Mouse (Mus musculus): ENCODE data around the gene Kng1. TPM values are rescaled to one million over a fixed set of nuclear protein-coding genes. Genes with fewer than 3 reads are reported as not detected.
"Not testable (repeated sequence)": the region's sequence is repeated elsewhere in the genome, so short reads cannot be mapped to it uniquely, and the experiment has no call there.

The Kng1 gene
- polyA plus RNA-seq, 1 experiment from 2014 or later: not detected

- 84% methylated on average over 8 of the region's 8 CpGs for WGBS
- peak; percentile 79 for ATAC-seq
- H3K36me3 ChIP-seq (ENCODE audit: poor library complexity, severe bottlenecking); H3K4me3 ChIP-seq; H3K9me3 ChIP-seq (replicated peaks); H3K27ac ChIP-seq; H3K9ac ChIP-seq; H3K4me2 ChIP-seq: not testable (repeated sequence)
- Histone ChIP-seq H3K4me1 (peaks cover 11% of the 10 kb centered on the region), H3K27me3 (peaks cover 15% of the 10 kb centered on the region)
Measured at GRCm38 (mm10) chr16:23097290-23098104, 39.8 kb downstream of the Kng1 start.

DNA sequence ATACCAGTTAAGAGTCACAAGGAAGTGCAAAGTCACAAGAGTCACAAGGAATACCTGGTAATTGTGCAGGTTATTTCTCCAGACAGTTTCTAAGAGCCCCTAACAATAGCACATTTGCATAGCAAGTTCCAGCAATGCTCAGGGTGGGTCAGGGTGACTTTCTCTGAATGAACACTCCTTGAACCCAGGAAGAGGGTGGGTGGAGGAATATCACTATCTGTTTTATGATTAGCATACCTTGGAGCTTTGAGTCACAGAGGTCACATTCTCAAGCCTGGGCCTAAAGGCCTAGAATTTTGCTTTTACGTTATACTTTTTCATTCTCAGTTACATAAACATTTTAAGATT lies 40.4 kb downstream of the Kng1 start:
- H3K27ac ChIP-seq; H3K4me3 ChIP-seq; H3K9ac ChIP-seq; H3K4me2 ChIP-seq; H3K36me3 ChIP-seq (ENCODE audit: poor library complexity, severe bottlenecking); ATAC-seq; H3K9me3 ChIP-seq (replicated peaks): not testable (repeated sequence)
- Histone ChIP-seq H3K27me3 (peaks cover 21% of the 10 kb centered on the region), H3K4me1 (peaks cover 16% of the 10 kb centered on the region)
- 100% methylated on average over 1 of the region's 1 CpGs for WGBS

GRCm38 (mm10) chr16:23099632-23100031 lies 42.0 kb downstream of the Kng1 start:
- Histone ChIP-seq H3K27ac (no peak overlapping the region), H3K36me3 (ENCODE audit: poor library complexity, severe bottlenecking) (no peaks in the 10 kb centered on the region), H3K27me3 (peaks cover 21% of the 10 kb centered on the region), H3K9me3 (replicated peaks) (no peaks in the 10 kb centered on the region), H3K4me2 (peak overlapping the region; percentile 62), H3K4me3 (peak overlapping the region; percentile 35), H3K4me1 (peaks cover 16% of the 10 kb centered on the region), H3K9ac (peak overlapping the region; percentile 58)
- 6% methylated on average over 12 of the region's 12 CpGs for WGBS
- ATAC-seq: no peak

DNA sequence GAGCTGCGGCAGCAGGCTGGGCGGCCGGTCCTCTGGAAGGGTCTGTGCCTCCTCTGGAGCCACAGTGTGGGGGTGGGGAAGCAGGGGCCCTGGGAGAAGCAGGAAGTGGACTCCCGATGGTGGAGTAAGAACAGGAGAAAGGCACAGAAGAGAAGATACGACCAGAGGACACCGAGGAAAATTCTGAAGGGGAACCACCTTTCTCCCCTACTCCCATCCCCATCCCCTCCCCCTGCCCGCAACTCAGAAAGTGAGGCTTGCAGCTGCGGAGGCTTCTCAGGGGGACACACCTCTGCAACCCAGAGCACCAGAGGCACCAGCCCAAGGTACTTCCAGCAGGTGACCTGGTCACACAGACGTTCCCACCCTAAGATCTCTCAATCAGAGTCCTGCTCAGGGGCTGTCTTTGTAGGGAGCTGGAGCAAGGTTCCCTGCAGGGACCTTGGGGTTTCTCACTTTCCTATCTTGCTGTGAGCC lies 42.5 kb downstream of the Kng1 start:
- Histone ChIP-seq H3K9ac (peak overlapping the region; percentile 58), H3K4me3 (peak overlapping the region; percentile 35), H3K9me3 (replicated peaks) (no peaks in the 10 kb centered on the region), H3K4me2 (peak overlapping the region; percentile 62), H3K4me1 (peaks cover 16% of the 10 kb centered on the region), H3K27ac (no peak overlapping the region), H3K36me3 (ENCODE audit: poor library complexity, severe bottlenecking) (no peaks in the 10 kb centered on the region), H3K27me3 (peaks cover 21% of the 10 kb centered on the region)
- 1% methylated on average over 9 of the region's 9 CpGs for WGBS
- ATAC-seq: peak; percentile 61; the same call in 1 of the 2 replicates

GRCm38 (mm10) chr16:23100613-23101012 lies 42.9 kb downstream of the Kng1 start:
- no peak overlapping the region for H3K9ac ChIP-seq
- no peak overlapping the region for H3K27ac ChIP-seq
- ATAC-seq: no peak

DNA sequence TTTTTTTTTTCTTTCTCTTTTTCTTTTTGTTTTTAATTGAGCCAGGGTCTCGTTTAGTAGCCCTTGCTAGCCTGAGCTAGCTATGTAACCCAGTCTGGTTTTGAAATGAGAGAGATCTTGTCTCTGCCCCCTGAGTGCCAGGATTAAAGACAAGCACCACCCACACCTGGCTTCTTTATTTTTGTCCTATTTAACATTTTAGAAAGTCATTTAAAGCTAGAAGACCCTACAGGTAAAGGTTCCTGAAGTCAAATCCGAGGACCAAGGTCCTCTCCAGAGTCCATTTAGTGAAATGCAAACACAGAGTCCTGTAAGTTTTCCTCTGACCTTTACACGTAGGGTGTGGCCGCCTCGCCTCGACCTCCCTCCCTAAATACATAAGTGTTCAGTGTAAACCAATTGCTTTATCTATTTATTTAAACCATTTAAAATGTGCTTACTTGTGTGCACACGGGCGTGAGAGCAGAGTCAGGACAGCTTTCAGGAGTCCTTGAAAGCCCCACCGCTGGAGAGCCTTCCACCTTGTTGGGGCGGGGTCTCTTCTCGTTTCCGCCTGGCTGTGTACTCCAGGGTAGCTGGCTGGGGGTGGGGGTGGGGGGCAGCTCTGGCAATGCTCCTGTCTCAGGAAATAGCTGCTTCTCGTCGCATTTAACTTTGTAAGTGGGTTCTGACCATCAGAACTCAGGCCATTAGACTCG lies 44.8 kb downstream of the Kng1 start:
- Histone ChIP-seq H3K4me1 (peaks cover 16% of the 10 kb centered on the region), H3K9me3 (replicated peaks) (no peaks in the 10 kb centered on the region), H3K27ac (no peak overlapping the region), H3K4me2 (peak overlapping the region; percentile 51), H3K27me3 (peaks cover 21% of the 10 kb centered on the region), H3K36me3 (ENCODE audit: poor library complexity, severe bottlenecking) (no peaks in the 10 kb centered on the region), H3K9ac (peak overlapping the region; percentile 43; the same call in 1 of the 2 replicates), H3K4me3 (peak overlapping the region; percentile 13)
- 13% methylated on average over 15 of the region's 15 CpGs for WGBS
- no peak for ATAC-seq

More at GRCm38 (mm10) chr16:23100613-23101012, 42.9 kb downstream of the Kng1 start:
- Histone ChIP-seq H3K4me2 (peak overlapping the region; percentile 62), H3K4me1 (peaks cover 16% of the 10 kb centered on the region), H3K36me3 (ENCODE audit: poor library complexity, severe bottlenecking) (no peaks in the 10 kb centered on the region), H3K4me3 (peak overlapping the region; percentile 35; the same call in 1 of the 2 replicates), H3K9me3 (replicated peaks) (no peaks in the 10 kb centered on the region), H3K27me3 (peaks cover 21% of the 10 kb centered on the region)
- 13% methylated on average over 10 of the region's 10 CpGs for WGBS

GRCm38 (mm10) chr16:23103038-23103745 lies 45.5 kb downstream of the Kng1 start:
- H3K4me3 ChIP-seq: peak overlapping the region; percentile 13
- H3K27ac ChIP-seq: no peak overlapping the region
- peak overlapping the region; percentile 43; the same call in 1 of the 2 replicates for H3K9ac ChIP-seq
- ATAC-seq: no peak
- H3K4me2 ChIP-seq: peak overlapping the region; percentile 51
- no peaks in the 10 kb centered on the region for H3K9me3 ChIP-seq (replicated peaks)
- peaks cover 21% of the 10 kb centered on the region for H3K27me3 ChIP-seq
- WGBS: 42% methylated on average over 17 of the region's 17 CpGs
- peaks cover 16% of the 10 kb centered on the region for H3K4me1 ChIP-seq
- no peaks in the 10 kb centered on the region for H3K36me3 ChIP-seq (ENCODE audit: poor library complexity, severe bottlenecking)

DNA sequence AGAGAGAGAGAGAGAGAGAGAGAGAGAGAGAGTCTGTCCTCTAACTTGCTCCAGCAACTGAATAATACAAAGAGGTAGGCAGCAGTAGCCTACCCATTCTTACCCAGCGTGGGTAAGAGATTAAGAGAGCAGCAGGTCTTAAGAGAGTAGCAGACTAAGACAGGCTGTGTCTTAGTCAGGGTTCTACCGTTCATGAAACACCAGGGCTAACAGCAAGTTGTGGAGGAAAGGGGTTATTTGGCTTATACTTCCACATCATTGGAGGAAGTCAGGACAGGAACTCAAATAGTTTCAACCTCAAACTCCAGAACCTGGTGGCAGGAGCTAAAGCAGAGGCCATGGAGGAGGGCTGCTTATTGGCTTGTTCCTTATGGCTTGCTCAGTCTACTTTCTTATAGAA lies 46.2 kb downstream of the Kng1 start:
- WGBS: 51% methylated on average over 2 of the region's 2 CpGs

DNA sequence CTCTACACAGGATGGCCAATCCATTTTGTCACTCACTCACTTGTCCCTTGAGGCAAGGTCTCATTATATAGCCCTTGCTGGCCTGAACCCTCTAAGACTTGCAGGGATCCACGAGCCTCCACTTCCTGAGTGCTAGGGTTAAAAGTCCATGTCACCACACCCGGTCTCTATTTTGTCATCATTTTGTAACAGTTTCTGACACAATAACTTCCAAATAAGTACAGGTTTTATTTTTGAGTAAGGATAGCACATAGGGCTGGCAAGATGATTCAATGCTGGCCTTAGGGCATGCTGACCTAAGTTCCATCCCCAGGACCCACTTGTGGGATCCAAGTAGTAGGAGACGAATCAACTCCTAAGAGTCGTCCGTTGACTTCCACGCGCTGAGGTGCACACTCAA lies 48.5 kb downstream of the Kng1 start:
- Histone ChIP-seq H3K27me3 (peaks cover 9% of the 10 kb centered on the region), H3K9ac (no peak overlapping the region), H3K4me3 (no peak overlapping the region), H3K4me1 (peaks cover 26% of the 10 kb centered on the region), H3K4me2 (no peak overlapping the region), H3K9me3 (replicated peaks) (no peaks in the 10 kb centered on the region), H3K27ac (no peak overlapping the region), H3K36me3 (ENCODE audit: poor library complexity, severe bottlenecking) (peaks cover 23% of the 10 kb centered on the region)
- 80% methylated on average over 7 of the region's 7 CpGs for WGBS
- ATAC-seq: no peak

More for the DNA sequence above, 46.2 kb downstream of the Kng1 start:
- ATAC-seq: no peak
- no peaks in the 10 kb centered on the region for H3K9me3 ChIP-seq (replicated peaks)
- no peak overlapping the region for H3K4me2 ChIP-seq
- H3K36me3 ChIP-seq (ENCODE audit: poor library complexity, severe bottlenecking): peaks cover 2% of the 10 kb centered on the region; the same call in 1 of the 2 replicates
- no peak overlapping the region for H3K27ac ChIP-seq
- no peak overlapping the region for H3K4me3 ChIP-seq
- peaks cover 18% of the 10 kb centered on the region for H3K4me1 ChIP-seq
- H3K9ac ChIP-seq: no peak overlapping the region
- H3K27me3 ChIP-seq: peaks cover 21% of the 10 kb centered on the region

DNA sequence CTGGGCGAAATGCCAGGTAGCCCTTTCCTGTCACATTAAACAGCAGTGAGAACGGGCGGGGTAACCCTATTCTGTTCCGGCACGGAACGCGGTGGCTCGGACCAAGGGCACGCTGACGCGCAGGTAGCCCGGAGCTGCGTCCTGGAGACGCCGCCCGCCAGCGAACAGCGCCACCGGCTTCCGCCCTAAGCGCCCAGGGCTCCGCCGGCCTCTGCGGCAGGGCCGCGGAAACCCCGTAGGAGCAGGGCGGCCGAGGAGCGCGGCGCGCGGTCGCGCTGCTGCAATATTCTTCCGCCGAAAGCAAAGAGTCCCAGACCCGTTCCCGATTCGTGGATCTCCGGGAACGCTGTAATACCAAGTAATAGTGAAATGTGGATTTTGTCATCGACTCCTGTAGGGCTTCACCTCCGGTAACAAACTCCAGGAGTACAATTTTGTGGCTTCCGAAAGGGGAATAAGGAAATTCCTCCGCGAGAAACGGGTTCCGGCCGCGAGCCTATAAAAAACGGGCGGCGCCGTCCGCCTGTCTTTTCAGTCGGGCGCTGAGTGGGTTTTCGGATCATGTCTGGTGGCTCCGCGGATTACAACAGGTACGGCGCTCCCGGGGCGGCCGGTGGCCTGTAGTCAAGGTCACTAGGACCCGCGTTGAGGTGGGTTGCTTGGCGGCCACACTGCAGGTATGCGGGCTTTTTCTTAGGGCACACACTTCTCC lies 49.7 kb downstream of the Kng1 start, which contains the start of gene Eif4a2:
TSS of gene Eif4a2 (plus strand) at position 214 of the 712 bp plus-strand sequence.
- ATAC-seq: peak; percentile 92
- Histone ChIP-seq H3K36me3 (ENCODE audit: poor library complexity, severe bottlenecking) (peaks cover 36% of the 10 kb centered on the region), H3K9ac (peak within 1 kb of the TSS; percentile 100), H3K27ac (peak within 1 kb of the TSS; percentile 94), H3K4me2 (peak within 1 kb of the TSS; percentile 87), H3K4me1 (peaks cover 38% of the 10 kb centered on the region), H3K4me3 (peak within 1 kb of the TSS; percentile 98), H3K27me3 (peaks cover 7% of the 10 kb centered on the region), H3K9me3 (replicated peaks) (no peaks in the 10 kb centered on the region)
- under 1% methylated on average over 71 of the region's 71 CpGs for WGBS
